Mouse (Mus musculus) kidney, embryonic 14.5 days (tissue): ENCODE data around the gene Cpne1. TPM values are rescaled to one million over a fixed set of nuclear protein-coding genes. Genes with fewer than 3 reads are reported as not detected.

Source experiments
- ATAC-seq: fragments of 200-750 bp; cut with Nextera tagmentation; 2 replicates; pipeline ENCODE4 v1.8.0; 2017; ENCODE audit warnings: moderate number of reproducible peaks, mild to moderate bottlenecking, moderate TSS enrichment, moderate library complexity; ENCODE audit not compliant: low FRiP score, low TSS enrichment
- H3K27ac ChIP-seq: fragments of 300-500 bp; sonication (generic); 2 replicates; pipeline ENCODE4 v1.5.1; 2014; ENCODE audit warnings: low read depth, mild to moderate bottlenecking, low read length, moderate library complexity, mixed read lengths
- H3K27me3 ChIP-seq: fragments of 300-500 bp; sonication (generic); 2 replicates; pipeline ENCODE4 v1.6.1; 2014; ENCODE audit warnings: mild to moderate bottlenecking, low read length; ENCODE audit not compliant: control insufficient read depth, insufficient read depth
- H3K36me3 ChIP-seq: fragments of 300-500 bp; sonication (generic); 2 replicates; pipeline ENCODE4 v1.6.1; 2014; ENCODE audit warnings: low read length, mixed read lengths; ENCODE audit not compliant: control insufficient read depth, insufficient read depth
- H3K4me1 ChIP-seq: fragments of 300-500 bp; sonication (generic); 2 replicates; pipeline ENCODE4 v1.6.1; 2014; ENCODE audit warnings: low read length, mixed read lengths; ENCODE audit not compliant: control insufficient read depth, insufficient read depth
- H3K4me2 ChIP-seq: fragments of 300-500 bp; sonication (generic); replicated peaks from 2 replicates; pipeline ENCODE4 v1.6.1; 2014; ENCODE audit warnings: low read depth, mild to moderate bottlenecking, low read length
- H3K4me3 ChIP-seq: fragments of 300-500 bp; sonication (generic); 2 replicates; pipeline ENCODE4 v1.5.1; 2014; ENCODE audit warnings: mild to moderate bottlenecking, low read length
- H3K9ac ChIP-seq: fragments of 300-500 bp; sonication (generic); 2 replicates; pipeline ENCODE4 v1.6.1; 2014; ENCODE audit warnings: low read depth, mild to moderate bottlenecking, low read length, moderate library complexity
- H3K9me3 ChIP-seq: fragments of 300-500 bp; sonication (generic); 2 replicates; pipeline ENCODE4 v1.6.1; 2016; ENCODE audit warnings: low read length; ENCODE audit not compliant: control insufficient read depth
- WGBS: fragments of 180-500 bp; shearing (Covaris S2); extraction: QIAGEN DNeasy Blood & Tissue Kit; methylation state at CpG from one replicate; pipeline ENCODE4 v1.1.7; 2014; 5-methylcytosine and 5-hydroxymethylcytosine counted together
- polyA plus RNA-seq: library from polyadenylated mRNA; unstranded; fragments of >200 nt; fragmentation: Nextera tagmentation; extraction: Ambion mirVana; gene quantifications from 2 replicates; pipeline ENCODE4 v1.2.1, GENCODE M21; 2014

The Cpne1 gene
- polyA plus RNA-seq, 1 experiment from 2014 or later: 57.5 TPM

GRCm38 (mm10) chr2:156067916-156068315, 43.8 kb downstream of the Cpne1 start:
- H3K27ac ChIP-seq: no peak overlapping the region
- 91% methylated on average over 10 of the region's 10 CpGs for WGBS

GRCm38 (mm10) chr2:156066126-156066525, 45.6 kb downstream of the Cpne1 start:
- 27% methylated on average over 10 of the region's 10 CpGs for WGBS
- no peak overlapping the region for H3K27ac ChIP-seq
- peak overlapping the region; percentile 95 for H3K4me2 ChIP-seq
- no peaks in the 10 kb centered on the region for H3K27me3 ChIP-seq
- H3K36me3 ChIP-seq: peaks cover 21% of the 10 kb centered on the region
- ATAC-seq: peak; percentile 26
- peak overlapping the region; percentile 78 for H3K4me3 ChIP-seq
- no peaks in the 10 kb centered on the region for H3K9me3 ChIP-seq
- no peaks in the 10 kb centered on the region for H3K4me1 ChIP-seq
- peak overlapping the region; percentile 84; the same call in 1 of the 2 replicates for H3K9ac ChIP-seq

More at GRCm38 (mm10) chr2:156067916-156068315, 43.8 kb downstream of the Cpne1 start:
- Histone ChIP-seq H3K36me3 (peaks cover 37% of the 10 kb centered on the region), H3K27me3 (no peaks in the 10 kb centered on the region), H3K4me2 (no peak overlapping the region), H3K9ac (no peak overlapping the region), H3K9me3 (no peaks in the 10 kb centered on the region), H3K4me1 (no peaks in the 10 kb centered on the region), H3K4me3 (no peak overlapping the region)
- no peak for ATAC-seq

DNA sequence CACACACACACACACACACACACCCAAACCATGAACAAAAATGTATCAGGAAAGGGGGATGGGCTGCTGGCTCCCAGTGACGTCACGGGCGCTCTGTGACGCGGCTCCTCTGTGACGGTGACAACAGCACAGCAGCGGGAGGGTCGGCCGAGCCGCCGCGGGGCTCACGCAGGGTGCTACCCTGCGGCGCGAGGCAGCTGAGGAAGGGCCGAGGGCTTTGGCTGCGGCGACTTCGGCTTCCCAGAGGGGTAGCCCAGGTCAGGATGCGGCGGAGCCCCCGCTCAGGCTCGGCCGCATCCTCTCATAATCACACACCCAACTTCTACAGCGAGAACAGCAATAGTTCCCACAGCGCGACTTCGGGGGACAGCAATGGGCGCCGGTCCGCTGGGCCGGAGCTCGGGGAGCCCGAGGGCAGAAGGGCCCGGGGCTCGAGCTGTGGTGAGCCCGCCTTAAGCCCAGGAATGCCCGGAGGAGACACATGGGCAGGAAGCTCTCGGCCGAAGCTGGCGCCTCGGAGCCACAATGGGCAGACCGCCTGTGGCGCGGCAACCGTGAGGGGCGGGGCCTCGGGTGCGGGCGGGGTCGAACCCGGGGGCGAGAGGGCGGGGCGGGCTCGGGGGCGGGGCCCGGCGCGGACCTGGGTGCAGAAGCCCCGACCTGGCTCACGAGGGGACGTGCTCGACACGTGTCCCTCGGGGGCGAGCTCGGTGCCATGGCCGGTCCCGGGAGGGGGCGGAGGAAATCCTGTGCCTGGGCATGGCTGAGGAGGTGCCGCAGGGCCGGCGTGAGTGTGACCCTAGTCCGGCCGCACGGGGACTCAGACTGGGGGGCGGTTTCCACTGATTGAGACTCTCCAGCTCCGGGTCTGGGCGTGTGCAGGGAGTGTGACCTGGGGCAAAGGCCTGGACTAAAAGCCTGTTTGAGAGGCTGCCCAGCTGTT, 46.4 kb downstream of the Cpne1 start, which contains the start of gene Spag4:
Gene Spag4 (plus strand): TSS at position 77 of the 943 bp plus-strand sequence.
- 1% methylated on average over 81 of the region's 81 CpGs for WGBS

DNA sequence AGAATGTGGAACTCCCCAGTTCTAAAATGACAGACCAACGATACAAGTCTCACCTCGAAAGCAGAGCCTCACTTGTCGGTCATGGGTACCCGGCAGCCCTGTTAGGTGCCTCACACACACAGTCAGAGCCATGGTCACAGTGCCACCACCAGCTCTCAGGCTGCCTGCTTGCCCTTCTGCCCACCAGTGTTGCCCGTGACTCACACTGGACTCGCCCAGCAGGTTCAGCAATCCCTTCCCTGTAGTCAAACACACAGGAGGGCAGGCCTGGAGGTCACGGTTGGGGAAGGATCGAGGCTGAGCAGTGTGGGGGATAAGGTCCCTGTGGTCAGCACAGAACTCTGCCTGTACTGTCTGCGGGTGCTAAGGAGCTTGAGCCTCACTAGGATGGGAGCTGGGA, 58.9 kb downstream of the Cpne1 start, which contains the start of gene Fer1l4:
Gene Fer1l4 (minus strand): TSS at position 132 of the 400 bp plus-strand sequence.
- no peak within 1 kb of the TSS for H3K9ac ChIP-seq
- no peak within 1 kb of the TSS for H3K27ac ChIP-seq
- no peaks in the 10 kb centered on the region for H3K36me3 ChIP-seq
- WGBS: 76% methylated on average over 9 of the region's 9 CpGs
- no peaks in the 10 kb centered on the region for H3K27me3 ChIP-seq
- no peak within 1 kb of the TSS for H3K4me3 ChIP-seq
- H3K4me2 ChIP-seq: no peak within 1 kb of the TSS
- no peaks in the 10 kb centered on the region for H3K4me1 ChIP-seq
- H3K9me3 ChIP-seq: no peaks in the 10 kb centered on the region
- ATAC-seq: no peak

More for the DNA sequence above, 46.4 kb downstream of the Cpne1 start, which contains the start of gene Spag4:
- H3K36me3 ChIP-seq: peaks cover 19% of the 10 kb centered on the region
- H3K4me2 ChIP-seq: peak within 1 kb of the TSS; percentile 95
- ATAC-seq: peak; percentile 82
- H3K27me3 ChIP-seq: no peaks in the 10 kb centered on the region
- H3K4me3 ChIP-seq: peak within 1 kb of the TSS; percentile 78
- H3K9ac ChIP-seq: peak within 1 kb of the TSS; percentile 84
- no peaks in the 10 kb centered on the region for H3K4me1 ChIP-seq
- H3K9me3 ChIP-seq: no peaks in the 10 kb centered on the region
- H3K27ac ChIP-seq: peak within 1 kb of the TSS; percentile 76; the same call in 1 of the 2 replicates

DNA sequence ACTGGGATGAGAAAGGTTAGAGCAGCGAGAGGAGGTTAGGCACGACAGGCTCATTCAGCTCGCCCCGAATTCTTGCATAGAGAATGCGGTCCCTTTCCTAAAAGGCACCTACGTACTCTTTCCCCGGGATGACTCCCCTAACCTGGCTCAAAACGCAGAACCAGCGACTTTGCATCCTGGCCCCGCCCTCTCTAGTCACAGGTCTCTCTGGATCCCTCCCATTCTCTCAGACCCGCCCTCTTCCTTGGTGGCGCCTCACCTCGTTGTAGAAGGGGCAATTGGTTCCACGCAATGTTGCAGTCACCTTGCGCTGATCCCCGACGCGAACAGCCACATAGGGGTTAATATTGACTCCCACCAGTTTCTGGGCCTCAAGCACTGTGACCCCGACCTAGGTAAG, 63.8 kb downstream of the Cpne1 start:
- Histone ChIP-seq H3K27ac (no peak overlapping the region), H3K4me2 (peak overlapping the region; percentile 39), H3K4me3 (peak overlapping the region; percentile 19), H3K9me3 (no peaks in the 10 kb centered on the region), H3K4me1 (no peaks in the 10 kb centered on the region), H3K27me3 (no peaks in the 10 kb centered on the region), H3K36me3 (no peaks in the 10 kb centered on the region), H3K9ac (no peak overlapping the region)
- WGBS: 6% methylated on average over 19 of the region's 19 CpGs
- 0 out of 2 replicates have a peak, but pooled peaks have one; percentile 28 for ATAC-seq

- WGBS: 85% methylated on average over 8 of the region's 8 CpGs
- ATAC-seq: no peak
- H3K27me3 ChIP-seq: no peaks in the 10 kb centered on the region
- no peak overlapping the region for H3K4me3 ChIP-seq
- no peak overlapping the region for H3K27ac ChIP-seq
- no peaks in the 10 kb centered on the region for H3K4me1 ChIP-seq
- no peaks in the 10 kb centered on the region for H3K36me3 ChIP-seq
- no peaks in the 10 kb centered on the region for H3K9me3 ChIP-seq
- no peak overlapping the region for H3K9ac ChIP-seq
- H3K4me2 ChIP-seq: no peak overlapping the region
Observed at GRCm38 (mm10) chr2:156042903-156043302, 68.9 kb downstream of the Cpne1 start.

DNA sequence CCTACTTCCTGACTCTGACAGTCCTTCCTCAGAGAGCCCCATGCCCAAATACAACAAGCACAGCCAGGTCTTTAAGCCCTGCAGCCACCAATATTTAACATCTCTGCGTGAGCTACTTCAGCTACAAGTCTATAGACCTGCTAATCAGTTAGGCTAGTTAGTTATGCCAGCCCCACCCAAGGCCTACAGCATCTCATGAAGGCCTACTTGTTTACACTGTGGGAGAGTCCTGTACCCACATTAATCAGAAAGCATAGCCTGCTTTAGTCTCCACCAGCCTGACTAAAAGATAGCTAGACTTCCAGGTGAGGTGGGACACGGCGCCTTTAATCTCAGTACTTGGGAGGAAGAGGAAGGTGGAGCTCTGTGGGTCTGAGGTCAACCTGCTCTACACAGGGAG, 72.4 kb downstream of the Cpne1 start:
- no peak overlapping the region for H3K4me3 ChIP-seq
- H3K27ac ChIP-seq: no peak overlapping the region
- no peaks in the 10 kb centered on the region for H3K27me3 ChIP-seq
- no peaks in the 10 kb centered on the region for H3K9me3 ChIP-seq
- WGBS: 87% methylated on average over 3 of the region's 3 CpGs
- no peak overlapping the region for H3K4me2 ChIP-seq
- H3K36me3 ChIP-seq: no peaks in the 10 kb centered on the region
- no peak overlapping the region for H3K9ac ChIP-seq
- no peaks in the 10 kb centered on the region for H3K4me1 ChIP-seq
- ATAC-seq: no peak

DNA sequence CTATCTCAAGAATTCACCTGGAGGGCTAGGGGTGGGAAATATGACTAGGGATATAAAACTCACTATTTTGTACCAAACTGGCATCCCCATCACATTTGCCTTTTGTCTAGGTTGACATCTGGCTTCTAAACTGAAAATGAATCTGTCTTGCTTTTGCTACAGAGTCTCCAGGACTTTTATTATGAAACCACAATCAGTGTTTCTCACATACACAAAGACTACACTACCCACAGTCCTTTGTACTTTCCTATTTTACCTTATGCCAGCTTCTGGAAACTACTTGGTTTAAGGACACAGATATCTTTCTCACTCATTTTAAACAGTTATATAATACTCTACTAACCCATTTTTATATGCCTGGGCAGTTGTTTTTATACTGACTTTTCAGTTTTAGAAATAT, 86.3 kb downstream of the Cpne1 start:
- Histone ChIP-seq H3K36me3 (no peaks in the 10 kb centered on the region), H3K4me2 (no peak overlapping the region), H3K9me3 (no peaks in the 10 kb centered on the region), H3K27me3 (no peaks in the 10 kb centered on the region), H3K4me3 (no peak overlapping the region), H3K4me1 (no peaks in the 10 kb centered on the region), H3K27ac (no peak overlapping the region), H3K9ac (no peak overlapping the region)
- no peak for ATAC-seq
